Mouse (Mus musculus) urinary bladder, postnatal 4 days (tissue): ENCODE measurements around the gene Gm42688.

Experiments used
- DNase-seq, 2 experiments: peaks; one replicate each; pipeline ENCODE4 v3.0.0; 2021 to 2022; ENCODE audit warnings: low spot score in 2 of 2

Gene Gm42688

DNA sequence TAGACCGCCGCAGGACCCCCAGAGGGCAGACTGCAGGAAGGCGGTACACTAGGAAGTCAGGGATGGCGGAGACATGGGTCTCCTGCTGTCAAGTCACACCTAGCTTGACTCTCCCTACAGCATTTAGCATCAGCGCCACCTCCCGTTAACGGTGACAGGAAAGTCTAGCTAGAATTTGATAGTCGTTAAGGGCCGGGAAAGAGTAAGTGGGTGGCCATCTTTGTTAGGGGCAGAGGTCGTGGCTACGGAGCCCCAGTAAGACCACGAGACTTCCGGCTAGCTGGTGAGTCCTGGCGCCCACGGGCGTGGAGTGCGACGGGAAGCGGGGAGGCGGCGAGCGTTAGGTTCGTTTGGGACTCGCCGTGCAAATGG lies at the start of gene Gm42688, which contains the start of gene Ccdc142:
TSS of gene Gm42688 (plus strand) at position 302 of the 372 bp plus-strand sequence.
TSS of gene Ccdc142 (plus strand) at position 286 of the 372 bp plus-strand sequence.
- peak; percentile 81 to 83 for DNase-seq

DNA sequence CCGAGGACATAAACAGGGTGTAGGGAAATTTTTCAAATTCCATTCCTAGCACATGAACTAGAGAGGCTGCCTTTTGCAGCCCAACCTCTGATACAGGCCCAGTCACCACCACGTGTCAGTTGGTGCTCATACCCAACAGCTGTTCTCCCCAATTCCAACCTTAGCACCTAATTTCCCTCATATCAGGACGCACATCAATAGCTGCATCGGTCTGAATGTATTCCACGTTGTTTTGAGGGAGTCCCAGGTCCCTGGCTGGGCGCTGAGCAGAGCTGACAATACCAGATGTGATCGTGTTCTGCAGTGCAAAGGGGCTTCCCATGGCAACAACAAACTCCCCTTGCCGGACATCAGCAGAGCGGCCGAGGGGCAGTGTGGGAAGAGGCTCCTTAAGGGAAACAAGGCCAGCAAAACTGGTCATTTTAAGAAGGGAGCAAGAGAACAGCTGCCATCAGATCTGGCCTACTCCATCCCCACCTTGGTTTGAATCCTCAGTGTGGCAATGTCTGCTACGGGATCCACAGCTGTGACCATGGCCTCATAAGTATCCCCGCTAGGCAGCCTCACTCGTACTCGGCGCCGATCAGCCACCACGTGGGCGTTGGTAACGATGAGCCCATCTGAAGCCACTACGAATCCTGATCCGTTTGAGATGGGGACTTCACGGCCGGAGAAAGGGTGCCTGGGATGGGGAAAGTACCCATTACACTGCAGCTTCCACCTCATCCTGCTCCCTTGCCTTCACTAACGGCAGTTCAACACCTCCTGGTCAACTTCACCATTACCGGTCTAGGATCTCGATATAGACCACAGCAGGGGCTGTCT lies 48.1 kb upstream of the Gm42688 start:
- no peak for DNase-seq

DNA sequence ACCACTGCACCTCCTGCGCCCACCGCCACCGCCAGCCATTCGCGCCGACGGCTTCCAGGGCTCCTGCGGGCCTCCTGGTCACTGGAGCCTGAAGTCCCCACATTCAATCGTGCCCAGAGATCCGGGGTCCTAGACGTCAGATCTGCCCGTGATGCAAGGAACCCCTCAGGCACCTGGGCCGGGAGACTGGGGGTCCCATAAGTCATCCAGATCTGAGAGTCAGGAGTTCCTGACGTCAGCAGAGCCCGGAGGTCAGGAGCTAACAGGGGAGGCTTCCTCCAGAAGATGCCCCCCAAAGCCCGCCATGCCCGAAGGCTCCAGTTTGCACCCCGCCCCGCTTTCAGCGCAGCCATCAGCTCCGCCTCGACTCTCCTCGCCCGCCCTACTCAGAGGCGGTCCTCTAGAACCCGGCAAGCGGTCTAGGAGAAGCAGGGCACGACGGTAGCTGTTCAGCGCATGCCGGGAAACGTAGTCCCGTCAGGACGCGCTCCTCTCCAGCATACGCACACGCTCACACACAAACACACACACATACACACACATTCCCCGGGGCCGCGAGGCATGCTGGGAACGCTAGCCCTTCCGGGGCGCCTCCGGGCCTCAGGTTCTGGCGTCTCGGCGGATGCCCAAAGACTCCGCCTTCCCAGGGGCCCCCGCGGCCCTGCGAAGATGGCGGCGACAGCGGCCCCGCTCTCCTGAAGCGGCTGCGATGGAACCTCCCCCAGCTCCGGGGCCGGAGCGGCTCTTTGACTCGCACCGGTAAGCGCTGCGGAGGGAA lies 47.2 kb upstream of the Gm42688 start, which contains the start of gene Aup1:
TSS of gene Aup1 (plus strand) at position 448 of the 778 bp plus-strand sequence.
- DNase-seq: peak; percentile 95 to 96

DNA sequence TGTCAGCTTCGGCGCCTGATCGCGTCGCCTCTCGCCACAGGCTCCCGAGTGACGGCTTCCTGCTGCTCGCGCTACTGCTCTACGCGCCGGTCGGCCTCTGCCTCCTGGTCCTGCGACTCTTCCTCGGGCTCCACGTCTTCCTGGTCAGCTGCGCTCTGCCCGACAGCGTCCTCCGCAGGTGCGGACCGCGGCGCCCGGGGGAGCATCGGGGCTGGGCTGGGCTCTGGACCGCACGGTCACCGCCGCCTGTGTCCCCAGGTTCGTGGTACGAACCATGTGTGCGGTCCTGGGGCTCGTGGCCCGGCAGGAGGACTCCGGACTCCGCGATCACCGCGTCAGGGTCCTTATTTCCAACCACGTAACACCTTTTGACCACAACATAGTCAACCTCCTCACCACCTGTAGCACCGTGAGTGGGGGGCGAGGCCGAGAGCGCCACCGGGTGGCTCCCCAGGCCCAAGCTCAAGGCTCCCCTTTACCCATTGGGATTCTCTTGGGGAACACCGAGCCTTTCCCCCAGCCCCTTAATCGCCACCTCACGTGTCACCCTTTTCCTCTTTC lies 46.5 kb upstream of the Gm42688 start, which contains the start of gene Htra2:
TSS of gene Htra2 (minus strand) at position 403 of the 561 bp plus-strand sequence.
- DNase-seq: no peak

DNA sequence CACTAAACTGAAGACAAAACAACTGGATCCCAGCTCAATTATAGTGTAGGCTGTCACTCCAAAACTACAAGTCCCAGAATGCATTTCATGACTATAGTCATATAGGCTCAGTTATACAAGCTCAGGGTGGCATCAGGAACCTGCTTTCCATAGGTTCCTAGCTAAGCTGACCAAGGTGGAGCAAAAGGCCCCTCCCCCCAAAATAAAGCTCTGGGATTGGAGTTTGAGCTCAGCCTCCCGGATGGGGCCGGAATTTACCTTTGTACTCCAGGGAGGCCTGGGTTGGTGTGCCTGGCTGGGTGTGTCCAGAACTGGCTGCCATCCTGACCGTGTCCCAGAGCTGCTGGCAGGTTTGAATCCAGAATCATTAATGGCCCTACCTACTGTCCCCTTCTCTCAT lies 43.6 kb upstream of the Gm42688 start, which contains the start of gene Dqx1:
TSS of gene Dqx1 (plus strand) at position 55 of the 400 bp plus-strand sequence.
- no peak for DNase-seq

DNA sequence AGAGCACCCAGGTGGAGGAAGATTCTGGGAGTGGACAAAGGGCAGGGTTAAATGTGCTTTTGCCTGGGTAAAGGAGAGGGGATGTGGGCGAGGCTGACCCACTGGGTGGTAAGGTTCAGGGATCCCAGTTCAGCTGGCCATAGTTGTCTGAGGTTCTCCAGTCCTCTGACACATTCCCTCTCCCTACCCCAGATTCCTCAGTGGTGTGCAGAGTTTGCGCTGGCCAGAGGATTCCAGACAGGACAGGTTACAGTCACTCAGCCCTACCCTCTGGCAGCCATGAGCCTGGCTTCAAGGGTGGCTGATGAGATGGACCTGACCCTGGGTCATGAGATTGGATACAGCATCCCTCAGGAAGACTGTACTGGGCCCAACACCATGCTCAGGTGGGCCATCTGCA lies 42.7 kb upstream of the Gm42688 start:
- DNase-seq: no peak

DNA sequence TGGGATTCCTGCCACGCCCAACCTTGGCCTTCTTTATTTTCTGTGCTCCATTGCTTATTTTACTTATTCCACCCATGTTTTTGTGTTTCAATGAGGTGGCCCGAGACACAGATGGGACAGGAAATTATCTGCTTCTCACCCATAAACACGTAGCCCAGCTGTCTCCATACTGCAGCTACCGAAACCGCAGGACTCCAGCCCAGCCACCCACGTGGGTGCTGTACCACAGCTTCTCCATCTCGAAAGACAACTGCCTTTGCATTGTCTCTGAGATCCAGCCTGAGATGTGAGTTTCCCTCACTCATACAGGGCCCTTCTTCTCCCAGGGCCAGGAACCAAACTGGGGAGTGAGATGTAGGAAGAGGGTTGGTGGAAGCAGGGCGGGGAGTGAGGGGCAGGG lies 35.4 kb upstream of the Gm42688 start:
- DNase-seq: no peak

DNA sequence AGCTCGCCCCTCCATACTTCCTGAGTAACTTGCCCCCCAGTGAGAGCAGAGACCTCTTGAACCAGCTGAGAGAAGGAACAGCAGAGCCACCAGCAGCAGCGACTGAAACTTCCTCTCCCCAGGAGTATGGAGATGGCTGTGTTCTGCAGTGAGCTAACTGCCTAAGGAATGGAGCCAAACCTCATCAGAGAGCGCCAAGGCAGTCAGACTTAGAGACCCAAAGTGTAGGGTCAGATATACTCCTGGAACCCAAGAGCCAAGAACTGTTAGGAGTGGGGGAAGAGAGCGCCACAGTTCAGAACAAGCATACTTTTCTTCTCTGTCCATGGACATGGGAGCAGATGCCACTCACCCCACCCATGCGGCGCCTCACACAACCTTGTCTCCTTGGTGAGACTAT lies 35.0 kb upstream of the Gm42688 start:
- no peak for DNase-seq

DNA sequence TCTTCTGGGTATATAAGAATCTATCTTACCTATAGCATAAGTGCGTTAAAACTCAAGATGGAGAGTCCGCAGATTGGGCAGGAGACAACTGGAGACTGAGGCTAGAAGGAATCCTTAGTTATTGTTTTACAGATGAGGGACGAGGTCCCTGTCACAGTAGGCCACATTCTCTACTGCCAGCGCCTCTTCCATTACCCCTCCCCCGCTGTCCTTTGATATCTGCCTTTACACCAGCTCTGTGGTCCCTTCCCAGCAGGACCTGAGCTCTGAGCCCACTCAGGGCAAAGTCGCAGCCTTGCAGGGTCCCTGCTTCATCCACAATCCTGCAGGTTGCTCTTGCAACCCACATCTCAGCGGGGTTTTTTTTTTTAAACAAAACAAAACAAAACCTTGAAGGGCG lies 33.2 kb upstream of the Gm42688 start:
- DNase-seq: no peak

DNA sequence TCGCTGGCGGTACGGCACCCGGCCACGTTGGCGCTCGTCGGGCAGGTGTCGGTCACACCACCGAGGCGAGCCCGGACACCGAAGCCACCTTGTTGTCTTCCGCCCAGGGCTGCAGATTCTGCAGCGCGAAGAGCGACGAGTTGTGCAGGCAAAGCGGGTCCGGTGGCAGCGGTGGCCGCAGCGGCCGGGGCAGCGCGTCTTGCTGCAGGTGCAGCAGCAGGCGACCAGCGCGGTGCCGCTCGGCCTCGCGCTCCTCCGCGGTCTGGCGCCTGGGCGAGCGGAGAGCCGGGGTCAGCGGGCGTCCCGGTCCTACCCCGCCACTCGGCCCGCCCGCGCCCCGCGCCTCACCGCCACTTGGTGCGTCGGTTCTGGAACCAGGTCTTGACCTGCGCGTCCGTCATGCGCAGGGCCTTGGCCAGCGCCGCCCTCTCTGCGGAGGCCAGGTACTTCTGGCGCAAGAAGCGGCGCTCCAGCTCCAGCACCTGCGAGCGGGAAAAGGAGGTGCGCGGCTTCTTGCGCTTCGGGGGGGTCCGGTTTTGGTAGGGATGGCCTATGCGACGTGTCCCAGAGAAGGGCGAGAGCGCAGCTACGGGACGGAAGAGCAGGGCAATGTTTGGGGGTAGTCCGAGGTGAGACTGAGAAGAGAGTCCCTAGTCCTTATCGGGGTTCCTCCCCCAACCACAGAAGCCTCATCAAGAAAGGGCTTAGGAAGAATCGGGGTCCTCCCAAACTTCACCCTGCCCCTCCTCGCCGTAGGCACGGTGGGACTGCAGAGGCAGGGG lies 32.5 kb upstream of the Gm42688 start:
- no peak for DNase-seq

DNA sequence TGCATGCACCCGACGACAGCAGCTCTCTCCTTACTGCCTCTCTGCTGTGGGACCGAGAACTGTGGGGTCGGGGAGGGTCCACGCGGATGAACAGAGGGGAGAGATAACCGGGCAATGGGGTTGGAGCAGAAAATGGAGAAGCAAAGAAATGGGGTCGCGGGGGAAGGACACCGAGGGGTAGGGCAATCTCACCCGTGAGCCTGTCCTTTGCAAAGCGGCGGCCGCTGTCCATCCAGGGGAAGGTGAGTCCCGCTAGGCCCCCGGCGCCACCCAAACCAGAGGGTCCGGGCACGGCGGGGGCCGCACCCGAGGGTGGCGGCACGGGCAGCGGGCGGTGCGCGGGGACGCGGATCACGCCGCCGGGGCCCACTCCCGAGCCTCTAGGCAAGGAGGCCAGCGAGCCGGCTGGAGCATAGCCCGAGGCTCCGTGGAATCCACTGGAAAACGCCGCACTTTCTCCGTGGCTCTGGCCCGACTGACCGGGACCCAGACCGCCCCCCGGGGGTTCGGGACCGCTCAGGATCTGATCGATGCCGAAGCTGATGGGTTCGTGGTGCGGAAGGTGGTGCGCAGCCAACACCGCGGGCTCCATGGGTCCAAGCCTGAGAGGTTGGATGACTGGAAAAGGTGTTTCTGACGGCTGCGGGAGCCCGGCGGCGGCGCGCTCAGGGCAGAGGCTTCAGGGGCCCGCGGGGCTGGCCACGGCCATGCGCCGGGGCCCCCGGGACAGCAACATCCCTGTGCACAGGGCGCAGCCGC lies 31.8 kb upstream of the Gm42688 start:
- no peak for DNase-seq

DNA sequence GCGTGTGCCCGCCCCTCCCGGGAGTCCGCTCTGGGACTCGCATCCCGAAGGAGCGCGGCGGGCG lies 31.3 kb upstream of the Gm42688 start, which contains the start of gene Tlx2:
TSS of gene Tlx2 (minus strand) at position 47 of the 64 bp plus-strand sequence.
- DNase-seq: no peak

DNA sequence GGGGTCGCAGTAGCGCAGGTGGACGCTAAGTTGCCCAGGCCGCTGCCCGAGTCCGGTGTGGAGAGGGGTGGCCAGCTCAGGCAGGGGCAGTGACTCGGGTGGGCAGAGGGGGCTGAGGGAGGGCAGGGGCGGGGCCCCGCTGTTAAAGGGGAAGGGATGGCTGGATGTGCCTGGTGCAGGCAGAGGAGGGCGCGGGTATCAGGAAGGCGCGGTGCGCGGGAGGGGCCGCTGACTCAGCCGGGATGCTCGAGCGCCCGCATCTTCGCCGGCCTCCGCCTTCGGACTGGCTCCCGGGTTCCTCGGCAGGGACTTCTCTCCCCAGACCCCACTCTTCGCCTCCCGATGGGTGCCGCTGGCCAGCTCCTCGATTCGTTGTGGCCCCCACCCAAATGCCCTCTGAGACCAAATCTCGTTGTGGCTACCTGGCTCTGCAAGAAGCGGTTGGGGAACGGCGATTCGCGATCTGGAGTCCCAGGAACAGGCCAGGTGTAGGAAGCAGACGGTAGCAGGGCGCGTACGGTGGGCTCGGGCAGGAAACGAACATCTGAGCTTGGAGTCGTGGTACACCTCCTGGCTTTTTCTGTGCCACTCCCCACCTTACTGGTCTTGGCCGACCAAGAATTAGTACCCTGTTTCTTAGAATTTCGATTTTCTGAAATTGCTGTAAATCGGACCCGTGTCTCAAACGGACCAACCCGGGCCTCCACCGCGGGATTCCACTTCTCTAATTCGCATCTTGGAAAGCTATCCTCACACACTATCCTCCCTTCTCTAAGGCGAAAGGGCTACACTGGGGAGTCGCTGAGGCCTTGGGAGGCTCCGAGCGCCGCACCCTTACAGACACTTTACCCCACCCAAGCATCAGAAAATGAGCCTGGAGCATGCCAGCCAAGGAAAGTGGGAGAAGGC lies 30.9 kb upstream of the Gm42688 start:
- DNase-seq: no peak

DNA sequence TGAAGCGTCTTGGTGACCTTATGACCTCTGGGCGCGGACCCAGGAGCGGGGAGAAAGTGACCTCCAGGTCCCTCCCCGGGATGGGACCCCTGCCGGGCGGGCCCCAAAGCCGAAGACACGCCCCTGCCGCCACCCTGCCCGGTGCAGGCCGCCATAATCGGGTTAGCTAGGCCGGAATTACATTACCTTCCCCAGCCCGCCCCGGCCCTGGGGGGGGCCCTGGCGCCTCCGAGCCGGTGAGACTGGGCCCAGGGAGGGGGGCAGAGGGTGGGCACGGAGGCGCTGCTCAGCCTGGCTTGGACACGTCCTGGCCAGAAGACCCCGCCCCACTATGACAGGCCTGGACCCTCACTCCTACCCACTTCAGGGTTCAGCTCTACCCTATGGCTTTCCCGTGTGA lies 30.2 kb upstream of the Gm42688 start:
- no peak for DNase-seq

DNA sequence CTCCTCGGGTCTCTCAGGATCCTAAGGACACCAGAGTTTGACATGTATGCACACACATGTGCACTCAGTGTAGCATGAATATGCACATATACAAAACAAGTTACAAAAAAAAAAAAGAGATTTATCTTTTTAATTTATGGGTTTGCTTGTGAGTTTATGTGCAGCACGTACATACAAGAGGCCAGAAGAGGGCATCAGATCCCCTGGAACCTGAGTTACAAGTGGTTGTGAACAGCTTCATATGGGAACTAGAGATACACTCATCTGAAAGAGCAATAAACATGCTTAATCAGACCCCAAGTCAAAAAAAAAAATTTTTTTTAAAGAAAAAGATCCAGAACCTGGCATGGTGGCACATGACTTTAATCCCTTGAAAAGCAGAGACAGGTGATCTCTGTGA lies 26.4 kb upstream of the Gm42688 start:
- no peak for DNase-seq

DNA sequence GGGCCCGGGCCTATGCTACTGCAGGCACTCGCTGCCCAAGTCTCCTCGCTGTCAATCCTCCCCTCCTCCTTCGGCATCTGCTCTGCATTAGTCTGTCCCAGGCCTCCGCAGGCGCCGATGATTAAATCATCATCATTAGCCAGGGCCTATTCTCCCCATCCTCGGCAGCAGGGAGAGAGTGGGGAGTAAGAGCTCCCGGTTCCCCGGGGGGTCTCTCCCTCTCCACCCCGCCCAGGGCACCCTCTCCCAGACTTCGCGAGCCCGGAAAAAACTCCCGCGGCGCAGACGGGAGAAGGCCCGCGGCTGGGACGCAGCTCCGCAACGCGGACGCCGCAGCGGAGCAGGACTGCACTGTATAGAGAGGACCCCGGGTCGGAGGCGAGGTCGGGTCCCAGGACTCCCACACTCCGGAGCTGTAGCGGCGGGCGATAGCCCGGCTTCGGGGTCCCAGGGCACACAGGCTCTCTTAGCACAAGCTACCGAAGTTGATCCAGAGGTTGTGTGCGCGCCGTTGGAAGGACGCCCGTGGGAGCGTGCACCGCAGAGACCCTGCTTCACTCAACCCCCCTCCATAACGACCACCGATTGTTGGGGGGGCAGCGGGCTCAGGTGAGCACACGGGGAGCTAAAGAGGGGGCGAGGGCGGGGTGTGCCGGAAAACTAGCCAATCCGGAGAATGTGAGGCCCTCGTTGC lies 23.6 kb upstream of the Gm42688 start, which contains the start of gene Pcgf1:
TSS of gene Pcgf1 (plus strand) at position 240 of the 694 bp plus-strand sequence.
- DNase-seq: peak in 1 of 2 experiments; percentile 53

DNA sequence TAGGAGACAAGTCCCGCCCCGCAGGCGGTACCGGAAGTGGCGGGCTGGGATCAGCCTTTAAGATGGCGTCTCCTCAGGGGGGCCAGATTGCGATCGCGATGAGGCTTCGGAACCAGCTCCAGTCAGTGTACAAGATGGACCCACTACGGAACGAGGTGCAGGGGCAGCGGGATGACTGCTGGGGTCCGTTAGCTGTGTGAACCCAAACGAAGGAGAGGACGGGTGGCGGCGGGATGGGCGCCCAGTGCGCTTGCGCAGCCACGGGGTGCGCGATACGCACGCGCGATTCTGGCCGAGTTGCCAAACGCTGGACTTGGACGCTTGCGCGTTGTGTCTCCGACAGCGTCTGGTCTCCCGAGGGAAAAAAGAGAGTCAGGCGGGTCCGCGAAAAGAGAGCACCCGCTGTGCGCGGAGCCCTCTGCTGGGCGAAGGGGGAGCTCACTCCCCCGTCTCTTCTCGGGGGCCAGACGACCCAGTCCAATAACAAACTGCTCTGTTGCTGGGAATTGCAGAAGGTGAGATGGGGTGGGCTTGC lies 23.0 kb upstream of the Gm42688 start:
- DNase-seq: peak; percentile 96 to 99

DNA sequence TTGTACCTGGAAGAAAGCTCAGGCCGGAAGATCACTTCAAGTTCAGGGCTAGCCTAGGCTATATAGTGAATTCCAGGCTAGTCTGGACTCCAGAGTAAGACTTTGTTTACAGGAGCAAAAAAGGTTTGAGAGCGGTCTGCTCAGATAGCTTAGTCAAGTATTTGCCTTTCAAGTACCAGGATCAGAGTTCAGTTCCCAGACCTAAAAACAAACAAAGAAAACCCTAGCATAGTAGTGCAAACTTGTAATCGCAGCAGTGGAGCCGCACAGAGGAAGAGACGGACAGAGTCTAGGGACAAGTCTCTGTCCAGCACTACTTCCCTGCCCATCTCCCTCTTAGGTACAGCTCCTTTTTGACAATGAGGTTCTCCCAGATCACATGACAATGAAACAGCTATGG lies 21.2 kb upstream of the Gm42688 start:
- no peak for DNase-seq

DNA sequence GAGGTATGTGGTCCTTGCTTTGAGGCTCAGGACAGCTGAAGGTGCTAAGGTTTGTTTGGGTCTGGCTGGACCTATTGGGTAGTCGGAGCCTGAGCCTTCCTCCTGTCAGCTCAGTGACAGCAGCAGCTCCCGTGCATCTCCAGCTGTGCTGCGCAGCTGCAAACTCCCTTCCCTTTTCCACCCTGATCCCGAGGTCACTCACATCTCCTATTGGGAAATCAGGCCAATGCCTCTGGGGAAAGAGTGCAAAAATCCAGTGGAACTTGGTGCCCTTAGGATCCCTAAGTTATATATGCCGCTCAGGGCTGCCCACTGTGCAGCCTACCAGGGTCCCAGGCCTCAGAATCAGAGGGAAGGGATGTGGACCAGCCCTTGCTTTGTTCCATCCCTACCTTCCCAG lies 17.9 kb upstream of the Gm42688 start:
- no peak for DNase-seq
